In the genomic region with DNA sequence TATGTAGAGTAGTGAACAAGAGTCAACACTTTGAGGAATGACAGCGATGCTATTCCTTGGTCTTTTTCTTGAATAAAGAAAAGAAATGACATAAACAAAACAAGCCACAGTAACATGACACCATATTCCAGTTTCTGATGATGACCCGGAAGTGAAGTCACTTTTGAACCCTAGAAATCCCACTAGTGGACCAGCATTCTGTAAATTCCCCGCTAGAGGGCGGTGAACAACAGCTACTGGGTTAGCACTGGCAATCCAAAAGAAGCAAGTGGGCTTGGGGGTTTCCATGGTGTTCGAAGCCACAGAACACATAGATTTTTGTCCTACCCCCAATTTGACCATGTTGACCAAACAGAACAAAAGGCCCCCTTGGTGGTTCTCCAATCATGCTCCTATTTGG, we compare ENCODE assay signal across 9 mouse cellular contexts.
DNase-seq lines count a peak whose midpoint lies in the region; ATAC-seq and TF ChIP-seq lines count a peak whose summit lies in the region.
"Had no signal": no experiment of that assay in that cellular context is flagged by ENCODE, and none has a peak within 500 bp of the region (broad histone marks: within the 10 kb centered on the region; RNA-seq: fewer than 3 reads in every experiment).

No protein-coding gene starts in this region.

- H3K4me1 ChIP-seq in hindbrain, embryonic 11.5 days (replicated peaks; ENCODE audit: control insufficient read depth, insufficient read depth, low read length): no peaks in the 10 kb centered on the region
- peaks cover 23% of the 10 kb centered on the region for H3K4me1 ChIP-seq in hindbrain, embryonic 13.5 days (replicated peaks)
- peaks cover 15% of the 10 kb centered on the region for H3K4me1 ChIP-seq in E14TG2a.4 (replicated peaks; ENCODE audit: low read depth, low read length)
- H3K4me1 ChIP-seq: midbrain, embryonic 12.5 days had no signal

- ATAC-seq in hindbrain, embryonic 11.5 days (ENCODE audit: low FRiP score): no peak
- ATAC-seq in hindbrain, embryonic 13.5 days (ENCODE audit: low FRiP score): no peak

- H3K9ac ChIP-seq in hindbrain, embryonic 11.5 days (ENCODE audit: low read depth, low read length): no peak overlapping the region
- no peak overlapping the region for H3K9ac ChIP-seq in hindbrain, embryonic 13.5 days
- H3K9ac ChIP-seq: midbrain, embryonic 12.5 days had no signal

- 35% methylated on average over 5 of the region's 5 CpGs for WGBS in hindbrain, embryonic 11.5 days
- 44% methylated on average over 5 of the region's 5 CpGs for WGBS in hindbrain, embryonic 13.5 days

- peak; percentile 83 for TF ChIP-seq CTCF in E14TG2a.4 (conservative IDR thresholded peaks at IDR 0.05; ENCODE audit: low read length)

- no peak overlapping the region for H3K4me2 ChIP-seq in hindbrain, embryonic 11.5 days (replicated peaks; ENCODE audit: low read depth, low read length)
- no peak overlapping the region for H3K4me2 ChIP-seq in hindbrain, embryonic 13.5 days
- H3K4me2 ChIP-seq: midbrain, embryonic 12.5 days had no signal

- no peaks in the 10 kb centered on the region for H3K36me3 ChIP-seq in hindbrain, embryonic 11.5 days (ENCODE audit: control insufficient read depth, insufficient read depth, low read length)
- H3K36me3 ChIP-seq in hindbrain, embryonic 13.5 days: no peaks in the 10 kb centered on the region
- H3K36me3 ChIP-seq in E14TG2a.4 (ENCODE audit: insufficient read depth, low read length): no peaks in the 10 kb centered on the region
- H3K36me3 ChIP-seq: midbrain, embryonic 12.5 days had no signal

- no peaks in the 10 kb centered on the region for H3K9me3 ChIP-seq in hindbrain, embryonic 11.5 days (ENCODE audit: control insufficient read depth, low read length)
- no peaks in the 10 kb centered on the region for H3K9me3 ChIP-seq in hindbrain, embryonic 13.5 days
- H3K9me3 ChIP-seq in E14TG2a.4 (ENCODE audit: low read length): no peaks in the 10 kb centered on the region
- H3K9me3 ChIP-seq: midbrain, embryonic 12.5 days had no signal

- DNase-seq in hindbrain, embryonic 11.5 days (ENCODE audit: low spot score): peak; percentile 84
- peak; percentile 59 for DNase-seq in brain, adult 2 months (ENCODE audit: low read depth, low spot score)
- DNase-seq in gastrocnemius, postnatal 10 days: peak; percentile 70
- DNase-seq in layer of hippocampus, adult 9-10 months (ENCODE audit: low spot score): peak; percentile 71
- peak; percentile 82 for DNase-seq in lung, postnatal 14 days
- DNase-seq in testis, postnatal 14 days (ENCODE audit: low spot score): peak; percentile 12

- no peak overlapping the region for H3K27ac ChIP-seq in hindbrain, embryonic 11.5 days (ENCODE audit: low read depth, low read length)
- H3K27ac ChIP-seq in hindbrain, embryonic 13.5 days: no peak overlapping the region
- H3K27ac ChIP-seq: midbrain, embryonic 12.5 days had no signal

- H3K4me3 ChIP-seq in hindbrain, embryonic 11.5 days (ENCODE audit: low read depth, low read length): no peak overlapping the region
- H3K4me3 ChIP-seq in hindbrain, embryonic 13.5 days: no peak overlapping the region
- H3K4me3 ChIP-seq in E14TG2a.4 (replicated peaks; ENCODE audit: low read length): no peak overlapping the region
- H3K4me3 ChIP-seq: midbrain, embryonic 12.5 days had no signal

- H3K27me3 ChIP-seq in hindbrain, embryonic 11.5 days (ENCODE audit: control insufficient read depth, insufficient read depth, low read length): no peaks in the 10 kb centered on the region
- no peaks in the 10 kb centered on the region for H3K27me3 ChIP-seq in hindbrain, embryonic 13.5 days
- no peaks in the 10 kb centered on the region for H3K27me3 ChIP-seq in E14TG2a.4 (ENCODE audit: insufficient read depth, low read length)
- H3K27me3 ChIP-seq: midbrain, embryonic 12.5 days had no signal

Comparison
In these comparisons a context has a peak if more than half of its experiments do, and no peak if none do; other contexts are left out.
1. DNase-seq: peak in every context shown above with its lines; median percentile 84 in hindbrain, embryonic 11.5 days; 82 in lung, postnatal 14 days; 71 in layer of hippocampus, adult 9-10 months; 70 in gastrocnemius, postnatal 10 days; 59 in brain, adult 2 months; 12 in testis, postnatal 14 days.